11 mouse cellular contexts compared by ENCODE assay signal in genomic region chr11:67648651-67649407, GRCm38 (mm10). TPM values are rescaled to one million over a fixed set of nuclear protein-coding genes. Genes with fewer than 3 reads are reported as not detected.
A peak's percentile ranks its signal among the peaks of the same experiment; 100 is the strongest.
DNase-seq lines count a peak whose midpoint lies in the region; ATAC-seq and TF ChIP-seq lines count a peak whose summit lies in the region.
"Had no signal": no experiment of that assay in that cellular context is flagged by ENCODE, and none has a peak within 500 bp of the region (broad histone marks: within the 10 kb centered on the region; RNA-seq: fewer than 3 reads in every experiment).

No protein-coding gene starts in this region.

- H3K9ac ChIP-seq in forebrain, postnatal 0 days, result no peak overlapping the region
- H3K9ac ChIP-seq in forebrain, embryonic 12.5 days, result no peak overlapping the region
- no peak overlapping the region for H3K9ac ChIP-seq in midbrain, postnatal 0 days (replicated peaks; ENCODE audit: low read length, poor library complexity, severe bottlenecking)
- H3K9ac ChIP-seq in liver, embryonic 12.5 days, result no peak overlapping the region
- H3K9ac ChIP-seq: liver, embryonic 15.5 days had no signal

- no peak overlapping the region for H3K27ac ChIP-seq in forebrain, postnatal 0 days (ENCODE audit: low read depth, low read length)
- no peak overlapping the region for H3K27ac ChIP-seq in forebrain, embryonic 12.5 days
- no peak overlapping the region for H3K27ac ChIP-seq in midbrain, postnatal 0 days (ENCODE audit: low read depth, low read length)
- H3K27ac ChIP-seq in midbrain, embryonic 10.5 days (replicated peaks), result no peak overlapping the region
- H3K27ac ChIP-seq in liver, embryonic 12.5 days, result no peak overlapping the region
- H3K27ac ChIP-seq: liver, embryonic 15.5 days had no signal

- H3K9me3 ChIP-seq in forebrain, postnatal 0 days (ENCODE audit: low read length), result no peaks in the 10 kb centered on the region
- no peaks in the 10 kb centered on the region for H3K9me3 ChIP-seq in forebrain, embryonic 12.5 days
- H3K9me3 ChIP-seq in midbrain, postnatal 0 days (ENCODE audit: low read length), result no peaks in the 10 kb centered on the region
- no peaks in the 10 kb centered on the region for H3K9me3 ChIP-seq in midbrain, embryonic 10.5 days (replicated peaks)
- no peaks in the 10 kb centered on the region for H3K9me3 ChIP-seq in liver, embryonic 12.5 days (replicated peaks)
- H3K9me3 ChIP-seq: liver, embryonic 15.5 days had no signal

- H3K27me3 ChIP-seq in forebrain, postnatal 0 days (ENCODE audit: insufficient read depth, low read length), result no peaks in the 10 kb centered on the region
- H3K27me3 ChIP-seq in forebrain, embryonic 12.5 days, result no peaks in the 10 kb centered on the region; the same call in 1 of the 2 replicates
- H3K27me3 ChIP-seq in midbrain, postnatal 0 days (ENCODE audit: insufficient read depth, low read length), result no peaks in the 10 kb centered on the region
- H3K27me3 ChIP-seq in midbrain, embryonic 10.5 days (ENCODE audit: low read depth, poor library complexity, severe bottlenecking), result no peaks in the 10 kb centered on the region
- H3K27me3 ChIP-seq in liver, embryonic 12.5 days (replicated peaks), result no peaks in the 10 kb centered on the region; the same call in 1 of the 2 replicates
- H3K27me3 ChIP-seq: liver, embryonic 15.5 days had no signal

- WGBS in forebrain, postnatal 0 days, result 58% methylated on average over 11 of the region's 11 CpGs
- WGBS in forebrain, embryonic 12.5 days, result 80% methylated on average over 11 of the region's 11 CpGs
- WGBS in midbrain, postnatal 0 days, result 74% methylated on average over 11 of the region's 11 CpGs
- 82% methylated on average over 11 of the region's 11 CpGs for WGBS in midbrain, embryonic 10.5 days
- 65% methylated on average over 11 of the region's 11 CpGs for WGBS in liver, embryonic 12.5 days (ENCODE audit: insufficient replicate concordance)

- H3K4me3 ChIP-seq in forebrain, postnatal 0 days (ENCODE audit: low read depth, low read length), result no peak overlapping the region
- no peak overlapping the region for H3K4me3 ChIP-seq in forebrain, embryonic 12.5 days (replicated peaks)
- no peak overlapping the region for H3K4me3 ChIP-seq in midbrain, postnatal 0 days (ENCODE audit: low read depth, low read length)
- H3K4me3 ChIP-seq in midbrain, embryonic 10.5 days, result no peak overlapping the region
- no peak overlapping the region for H3K4me3 ChIP-seq in liver, embryonic 12.5 days
- H3K4me3 ChIP-seq: liver, embryonic 15.5 days had no signal

- peaks cover 10% of the 10 kb centered on the region; the same call in 1 of the 2 replicates for H3K4me1 ChIP-seq in forebrain, postnatal 0 days (ENCODE audit: insufficient read depth)
- H3K4me1 ChIP-seq in forebrain, embryonic 12.5 days, result peaks cover 12% of the 10 kb centered on the region
- H3K4me1 ChIP-seq in midbrain, postnatal 0 days (ENCODE audit: insufficient read depth, low read length), result peaks cover 11% of the 10 kb centered on the region
- H3K4me1 ChIP-seq in midbrain, embryonic 10.5 days, result peaks cover 17% of the 10 kb centered on the region
- no peaks in the 10 kb centered on the region for H3K4me1 ChIP-seq in liver, embryonic 12.5 days
- H3K4me1 ChIP-seq: liver, embryonic 15.5 days had no signal

- TF ChIP-seq CTCF in forebrain, postnatal 0 days (IDR thresholded peaks at IDR 0.05; ENCODE audit: low read depth), result no peak
- no peak for TF ChIP-seq CTCF in midbrain, postnatal 0 days (IDR thresholded peaks at IDR 0.05)

- DNase-seq in forebrain, postnatal 0 days, result peak; percentile 46
- DNase-seq in midbrain, postnatal 0 days (ENCODE audit: low spot score), result peak; percentile 29
- DNase-seq in midbrain, embryonic 10.5 days (ENCODE audit: low spot score), result no peak
- peak; percentile 36 to 42 for DNase-seq in heart, postnatal 14 days
- peak; percentile 47 for DNase-seq in right cerebral cortex, postnatal 14 days
- no peak for DNase-seq in embryo, embryonic 10 days (ENCODE audit: low spot score)
- DNase-seq: thymus, adult 18-20 months had no signal

- intact Hi-C loops in heart, postnatal 14 days (cut with DNase I), result loop anchor here (5.0 kb wide), 2 partner anchors 112 to 132 kb away; no protein-coding TSS in a partner anchor

- ATAC-seq in forebrain, postnatal 0 days, result peak; percentile 43; the same call in 1 of the 2 replicates
- ATAC-seq in forebrain, embryonic 12.5 days (ENCODE audit: low FRiP score), result no peak
- ATAC-seq in midbrain, postnatal 0 days (ENCODE audit: low FRiP score), result no peak
- no peak for ATAC-seq in liver, embryonic 12.5 days

- no peak overlapping the region for H3K4me2 ChIP-seq in forebrain, postnatal 0 days (ENCODE audit: low read depth)
- no peak overlapping the region for H3K4me2 ChIP-seq in forebrain, embryonic 12.5 days
- H3K4me2 ChIP-seq in midbrain, postnatal 0 days (ENCODE audit: low read depth, low read length, poor library complexity, severe bottlenecking), result no peak overlapping the region
- H3K4me2 ChIP-seq in liver, embryonic 12.5 days, result no peak overlapping the region
- H3K4me2 ChIP-seq: liver, embryonic 15.5 days had no signal

- H3K36me3 ChIP-seq in forebrain, postnatal 0 days (ENCODE audit: insufficient read depth), result no peaks in the 10 kb centered on the region; the same call in 1 of the 2 replicates
- H3K36me3 ChIP-seq in forebrain, embryonic 12.5 days (replicated peaks), result no peaks in the 10 kb centered on the region
- no peaks in the 10 kb centered on the region for H3K36me3 ChIP-seq in midbrain, postnatal 0 days (ENCODE audit: insufficient read depth, low read length)
- no peaks in the 10 kb centered on the region for H3K36me3 ChIP-seq in midbrain, embryonic 10.5 days
- H3K36me3 ChIP-seq in liver, embryonic 12.5 days, result no peaks in the 10 kb centered on the region
- H3K36me3 ChIP-seq: liver, embryonic 15.5 days had no signal

RNA-seq across cellular contexts. Expression of gene Rcvrn, which starts 46.3 kb away (rescaled TPM):
- total RNA-seq in forebrain, postnatal 0 days (2014; rRNA removed), result 1.00 TPM in 1 of 2 replicates, not detected in the other
- polyA plus RNA-seq in forebrain, postnatal 0 days (2015; fragmentation: Nextera tagmentation; extraction: Ambion mirVana), result 0.14 TPM in 1 of 2 replicates, not detected in the other
- not detected in 2 replicates for polyA plus RNA-seq in forebrain, embryonic 12.5 days (2016; fragmentation: Nextera tagmentation; extraction: Ambion mirVana)
- not detected in 2 replicates for total RNA-seq in midbrain, postnatal 0 days (2014; rRNA removed)
- not detected in 2 replicates for polyA plus RNA-seq in midbrain, postnatal 0 days (2015; fragmentation: Nextera tagmentation; extraction: Ambion mirVana)
- polyA plus RNA-seq in midbrain, embryonic 10.5 days (2016; fragmentation: Nextera tagmentation; extraction: Ambion mirVana), result not detected in 2 replicates
- total RNA-seq in heart, postnatal 14 days (2021), result not detected
- not detected in 2 replicates for polyA plus RNA-seq in liver, embryonic 12.5 days (2016; fragmentation: Nextera tagmentation; extraction: Ambion mirVana)
- total RNA-seq: hematopoietic stem cell, adult 5-6 weeks had no signal
- polyA plus RNA-seq: liver, embryonic 15.5 days had no signal

Comparison
In these comparisons a context has a peak if more than half of its experiments do, and no peak if none do; other contexts are left out.
1. DNase-seq: peak in forebrain, postnatal 0 days (single experiment), midbrain, postnatal 0 days (single experiment), heart, postnatal 14 days (2 of 2) and right cerebral cortex, postnatal 14 days (single experiment); none in midbrain, embryonic 10.5 days (single experiment) and embryo, embryonic 10 days (single experiment).